Mouse (Mus musculus) MEL (cell line): ENCODE measurements at regions not wholly inside any gene's neighbourhood (a gene's known extent, or its start where the extent isn't known, plus 50 kb on each side); places are given as distances from the start of the nearest gene placed in this dataset.

ENCODE experiments used
- DNase-seq: peaks from one replicate; pipeline ENCODE4 v3.0.0; 2011; ENCODE audit warnings: low read depth, low spot score
- H3K27ac ChIP-seq: 2 replicates; pipeline ENCODE4 v1.5.1; 2012; ENCODE audit warnings: low read depth, mild to moderate bottlenecking, control low read depth, low read length, moderate library complexity; ENCODE audit not compliant: control insufficient read depth
- H3K27me3 ChIP-seq, 2 experiments: fragments of 150-350 bp in 1 of 2; sonication (generic) in 1 of 2; 2 replicates each; pipeline ENCODE4 v1.6.1; 2012; ENCODE audit warnings: low read length in 2 of 2, mild to moderate bottlenecking in 2 of 2, improper control_type of control experiment in 1 of 2, moderate library complexity in 1 of 2; ENCODE audit not compliant: insufficient read depth in 2 of 2, control insufficient read depth in 1 of 2
- H3K36me3 ChIP-seq, 2 experiments: 2 replicates each; pipeline ENCODE4 v1.6.1; 2012 to 2014; ENCODE audit warnings: low read length in 2 of 2, improper control_type of control experiment in 1 of 2, inconsistent platforms in 1 of 2, mild to moderate bottlenecking in 1 of 2; ENCODE audit not compliant: insufficient read depth in 2 of 2, control insufficient read depth in 1 of 2
- H3K4me1 ChIP-seq, 2 experiments: fragments of 150-350 bp in 1 of 2; sonication (generic) in 1 of 2; 2 replicates each; pipeline ENCODE4 v1.6.1; 2012; ENCODE audit warnings: low read length in 2 of 2, improper control_type of control experiment in 1 of 2, mild to moderate bottlenecking in 1 of 2; ENCODE audit not compliant: insufficient read depth in 2 of 2, control insufficient read depth in 1 of 2
- H3K4me3 ChIP-seq, 2 experiments: fragments of 150-350 bp in 1 of 2; sonication (generic) in 1 of 2; 2 replicates each; pipeline ENCODE4 v1.5.1; 2012; ENCODE audit warnings: low read depth in 2 of 2, low read length in 2 of 2, mild to moderate bottlenecking in 2 of 2, moderate library complexity in 2 of 2, control low read depth in 1 of 2, improper control_type of control experiment in 1 of 2; ENCODE audit not compliant: control insufficient read depth in 1 of 2, insufficient read depth in 1 of 2
- H3K79me2 ChIP-seq: 2 replicates; pipeline ENCODE4 v1.6.1; 2012; ENCODE audit warnings: mild to moderate bottlenecking, low read length, moderate library complexity; ENCODE audit not compliant: control insufficient read depth, poor library complexity, insufficient read depth
- H3K9ac ChIP-seq: 2 replicates; pipeline ENCODE4 v1.6.1; 2012; ENCODE audit warnings: low read depth, mild to moderate bottlenecking, control low read depth, low read length, moderate library complexity; ENCODE audit not compliant: control insufficient read depth, poor library complexity, severe bottlenecking
- H3K9me3 ChIP-seq: fragments of 150-350 bp; sonication (generic); replicated peaks from 2 replicates; pipeline ENCODE4 v1.6.1; 2012; ENCODE audit warnings: mild to moderate bottlenecking, low read length, improper control_type of control experiment, moderate library complexity; ENCODE audit not compliant: insufficient read depth
- BHLHE40 ChIP-seq: IDR thresholded peaks from 2 replicates; pipeline ENCODE4 v1.6.1; 2012; ENCODE audit warnings: low read depth, mild to moderate bottlenecking, inconsistent platforms, low read length, improper control_type of control experiment, borderline replicate concordance
- CHD1 ChIP-seq: IDR thresholded peaks from 2 replicates; pipeline ENCODE4 v1.6.1; 2012; ENCODE audit warnings: low read depth, mild to moderate bottlenecking, inconsistent platforms, low read length, improper control_type of control experiment
- CHD2 ChIP-seq: IDR thresholded peaks from 2 replicates; pipeline ENCODE4 v1.6.1; 2011; ENCODE audit warnings: low read length, improper control_type of control experiment
- ETS1 ChIP-seq: IDR thresholded peaks from 2 replicates; pipeline ENCODE4 v1.6.1; 2012; ENCODE audit warnings: low read depth, mild to moderate bottlenecking, inconsistent platforms, low read length, improper control_type of control experiment, moderate library complexity
- GABPA ChIP-seq: IDR thresholded peaks from 2 replicates; pipeline ENCODE4 v1.6.1; 2012; ENCODE audit warnings: low read depth, mild to moderate bottlenecking, inconsistent platforms, low read length, improper control_type of control experiment, moderate library complexity
- KAT2A ChIP-seq: conservative IDR thresholded peaks from 2 replicates; pipeline ENCODE4 v1.6.1; 2012; ENCODE audit warnings: low read depth, low read length, improper control_type of control experiment, inconsistent platforms
- MAX ChIP-seq: IDR thresholded peaks from 2 replicates; pipeline ENCODE4 v1.6.1; 2011; ENCODE audit warnings: low read length, improper control_type of control experiment
- MAZ ChIP-seq: IDR thresholded peaks from 2 replicates; pipeline ENCODE4 v1.6.1; 2012; ENCODE audit warnings: low read depth, mild to moderate bottlenecking, inconsistent platforms, low read length, improper control_type of control experiment
- MEF2A ChIP-seq: IDR thresholded peaks from 2 replicates; pipeline ENCODE4 v1.6.1; 2014; ENCODE audit warnings: low read depth, mild to moderate bottlenecking, inconsistent platforms, low read length, improper control_type of control experiment; ENCODE audit not compliant: poor library complexity, insufficient replicate concordance, severe bottlenecking; ENCODE audit errors: extremely low read depth
- NRF1 ChIP-seq: IDR thresholded peaks from 2 replicates; pipeline ENCODE4 v1.6.1; 2014; ENCODE audit warnings: low read depth, mild to moderate bottlenecking, inconsistent platforms, low read length, improper control_type of control experiment, moderate library complexity; ENCODE audit not compliant: poor library complexity, insufficient read depth, severe bottlenecking
- POLR2AphosphoS5 ChIP-seq: IDR thresholded peaks from 2 replicates; pipeline ENCODE4 v1.6.1; 2012; ENCODE audit warnings: low read depth, borderline replicate concordance, mild to moderate bottlenecking, inconsistent platforms, low read length, moderate library complexity, mixed read lengths
- RAD21 ChIP-seq: IDR thresholded peaks from 2 replicates; pipeline ENCODE4 v1.6.1; 2011; ENCODE audit warnings: mild to moderate bottlenecking, low read depth, low read length, improper control_type of control experiment
- TAL1 ChIP-seq: IDR thresholded peaks from 2 replicates; pipeline ENCODE4 v1.6.1; 2012; ENCODE audit warnings: mild to moderate bottlenecking, inconsistent platforms, low read length, moderate library complexity, mixed read lengths
- USF1 ChIP-seq: IDR thresholded peaks from 2 replicates; pipeline ENCODE4 v1.6.1; 2014; ENCODE audit warnings: low read depth, mild to moderate bottlenecking, inconsistent platforms, low read length, improper control_type of control experiment, moderate library complexity
- ZC3H11A ChIP-seq: IDR thresholded peaks from 2 replicates; pipeline ENCODE4 v1.6.1; 2012; ENCODE audit warnings: low read depth, mild to moderate bottlenecking, inconsistent platforms, low read length, improper control_type of control experiment
- ZKSCAN1 ChIP-seq: IDR thresholded peaks from 2 replicates; pipeline ENCODE4 v1.6.1; 2012; ENCODE audit warnings: low read depth, mild to moderate bottlenecking, inconsistent platforms, low read length, improper control_type of control experiment, moderate library complexity

DNA sequence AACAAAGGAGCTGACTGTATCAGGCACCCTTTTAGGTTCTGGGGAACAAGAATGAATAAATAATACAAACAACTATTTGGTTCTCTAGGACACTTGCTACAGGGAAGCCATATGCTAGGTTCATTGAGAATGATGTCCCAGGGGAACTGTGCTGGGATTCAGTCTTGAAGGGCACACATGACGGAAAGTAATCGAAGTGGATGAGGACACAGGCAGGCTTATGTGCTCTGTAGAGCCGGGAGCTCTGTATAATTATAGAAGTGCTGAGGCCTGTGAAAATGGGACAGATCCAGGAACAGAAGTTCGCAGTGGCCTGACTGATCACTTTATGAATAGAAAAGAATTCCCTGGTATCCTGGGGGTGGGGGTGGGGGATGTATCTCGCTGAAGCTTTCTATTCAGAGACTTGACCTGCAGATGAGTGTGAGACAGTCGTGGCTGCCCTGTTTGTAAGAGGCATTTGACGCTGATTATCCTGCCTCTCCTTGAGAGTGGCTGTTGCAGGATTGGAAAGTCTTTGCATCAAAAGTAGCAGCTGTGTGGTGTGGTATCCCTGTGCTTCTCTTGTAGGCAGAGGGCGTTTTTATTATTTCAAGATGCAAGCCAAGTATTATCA is 700.2 kb downstream of the Slc4a3 start:
- Histone ChIP-seq H3K36me3 (no peaks in the 10 kb centered on the region), H3K9me3 (no peaks in the 10 kb centered on the region), H3K27me3 (no peaks in the 10 kb centered on the region), H3K79me2 (no peaks in the 10 kb centered on the region), H3K4me3 (no peak overlapping the region), H3K9ac (no peak overlapping the region), H3K27ac (no peak overlapping the region), H3K4me1 (no peaks in the 10 kb centered on the region)
- no peak for DNase-seq
- TF ChIP-seq RAD21 = no peak
- TF ChIP-seq BHLHE40 = no peak
- no peak for TF ChIP-seq USF1
- no peak for TF ChIP-seq ETS1
- no peak for TF ChIP-seq ZKSCAN1
- no peak for TF ChIP-seq MAX
- TF ChIP-seq MEF2A = no peak
- TF ChIP-seq TAL1 = no peak
- no peak for TF ChIP-seq ZC3H11A
- TF ChIP-seq, all 39 proteins: peak for 0

DNA sequence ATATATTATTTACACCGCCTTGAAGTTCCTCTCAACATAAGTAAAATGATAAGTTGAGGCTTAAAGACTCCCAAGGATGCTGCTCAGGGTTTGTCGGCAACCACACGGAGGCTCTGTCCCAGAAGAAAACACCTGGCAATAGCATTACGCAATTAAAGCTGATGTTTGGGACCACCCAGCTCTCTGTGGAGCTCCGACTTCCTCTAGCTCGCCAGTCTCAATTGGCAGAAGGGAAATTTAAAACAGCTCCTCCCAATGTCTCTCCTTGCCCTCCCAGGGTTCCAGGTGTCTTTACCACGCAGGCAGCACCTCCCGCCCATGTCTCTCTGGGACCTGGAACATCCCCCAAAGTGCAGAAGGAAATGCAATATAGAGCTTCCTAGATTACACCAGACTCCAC is 701.1 kb downstream of the Slc4a3 start:
- Histone ChIP-seq H3K79me2 (no peaks in the 10 kb centered on the region), H3K27me3 (no peaks in the 10 kb centered on the region), H3K36me3 (no peaks in the 10 kb centered on the region), H3K27ac (no peak overlapping the region)
- TF ChIP-seq MAZ (no peak), MAX (no peak)
- TF ChIP-seq, all 39 proteins: peak for 0
- DNase-seq = no peak
- H3K9ac ChIP-seq = no peak overlapping the region
- H3K9me3 ChIP-seq = no peaks in the 10 kb centered on the region
- H3K4me1 ChIP-seq = no peaks in the 10 kb centered on the region
- H3K4me3 ChIP-seq = no peak overlapping the region

DNA sequence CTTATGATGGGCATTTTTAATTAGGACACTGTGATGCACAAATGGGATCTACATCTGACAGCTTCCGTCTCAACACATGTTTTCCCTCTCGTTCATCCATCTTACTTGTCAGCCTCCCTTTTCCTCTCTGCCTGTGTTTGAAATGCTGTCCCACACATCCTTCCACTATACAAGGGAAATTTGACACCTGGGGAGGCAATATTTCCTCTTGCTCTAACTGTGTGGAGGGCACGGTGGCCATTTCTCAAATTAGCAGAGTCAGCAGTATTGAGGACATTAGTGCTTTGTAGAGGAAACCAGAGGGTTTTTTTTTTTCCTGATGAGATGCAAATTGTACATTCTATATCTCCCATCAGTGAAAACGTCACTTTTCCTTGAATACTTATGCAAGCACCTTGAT is 712.2 kb downstream of the Slc4a3 start:
- no peak overlapping the region for H3K9ac ChIP-seq
- H3K36me3 ChIP-seq = no peaks in the 10 kb centered on the region
- no peak overlapping the region for H3K4me3 ChIP-seq
- H3K9me3 ChIP-seq = no peaks in the 10 kb centered on the region
- DNase-seq = no peak
- TF ChIP-seq NRF1 = no peak
- no peak for TF ChIP-seq KAT2A
- TF ChIP-seq MAZ = no peak
- TF ChIP-seq BHLHE40 = no peak
- no peak for TF ChIP-seq CHD2
- TF ChIP-seq GABPA = no peak
- TF ChIP-seq POLR2AphosphoS5 = no peak
- no peak for TF ChIP-seq CHD1
- TF ChIP-seq, all 39 proteins: peak for 0
- Histone ChIP-seq H3K27me3 (no peaks in the 10 kb centered on the region), H3K79me2 (no peaks in the 10 kb centered on the region), H3K4me1 (no peaks in the 10 kb centered on the region), H3K27ac (no peak overlapping the region)
